Mouse (Mus musculus) megakaryocyte, embryonic 14.5 days (primary cell): Measurements from ENCODE around the gene Rgs14. TPM values are rescaled to one million over a fixed set of nuclear protein-coding genes. Genes with fewer than 3 reads are reported as not detected.

ENCODE experiments used
- H3K27me3 ChIP-seq: replicated peaks from 2 replicates; pipeline ENCODE3; 2012; ENCODE audit warnings: inconsistent platforms
- H3K36me3 ChIP-seq: replicated peaks from 2 replicates; pipeline ENCODE3; 2012; ENCODE audit warnings: low read length, inconsistent platforms, mixed read lengths
- H3K4me1 ChIP-seq: 2 replicates; pipeline ENCODE4 v1.6.1; 2012; ENCODE audit warnings: inconsistent platforms
- H3K4me3 ChIP-seq: replicated peaks from 2 replicates; pipeline ENCODE3; 2012; ENCODE audit warnings: moderate library complexity, mild to moderate bottlenecking, inconsistent platforms
- H3K9me3 ChIP-seq: 2 replicates; pipeline ENCODE4 v1.6.1; 2012; ENCODE audit warnings: inconsistent platforms
- FLI1 ChIP-seq: IDR thresholded peaks from 2 replicates; pipeline ENCODE4 v1.6.1; 2012; ENCODE audit warnings: low read length, inconsistent platforms, mixed read lengths
- GATA1 ChIP-seq: IDR thresholded peaks from 3 replicates; pipeline ENCODE4 v1.6.1; 2012; ENCODE audit warnings: mixed read lengths, low read length, inconsistent platforms, borderline replicate concordance
- polyA plus RNA-seq: library from polyadenylated mRNA; stranded (reverse); fragments of >175 nt; gene quantifications from 2 replicates; pipeline ENCODE4 v1.2.3, GENCODE M21; 2012; ENCODE audit warnings: low replicate concordance; ENCODE audit not compliant: insufficient read depth

Rgs14 gene
- polyA plus RNA-seq, 1 experiment: 8.4 TPM

- TF ChIP-seq FLI1 (no peak), GATA1 (no peak)
- H3K36me3 ChIP-seq: peaks cover 68% of the 10 kb centered on the region
Measured at GRCm38 (mm10) chr13:55344286-55344685, 25.2 kb upstream of the Rgs14 start.

GRCm38 (mm10) chr13:55346745-55347144 lies 22.8 kb upstream of the Rgs14 start:
- no peaks in the 10 kb centered on the region for H3K9me3 ChIP-seq
- peaks cover 52% of the 10 kb centered on the region for H3K4me1 ChIP-seq
- TF ChIP-seq GATA1: no peak
- TF ChIP-seq FLI1: no peak
- no peak overlapping the region for H3K4me3 ChIP-seq
- H3K36me3 ChIP-seq: peaks cover 90% of the 10 kb centered on the region
- H3K27me3 ChIP-seq: no peaks in the 10 kb centered on the region

More at GRCm38 (mm10) chr13:55344286-55344685, 25.2 kb upstream of the Rgs14 start:
- Histone ChIP-seq H3K27me3 (no peaks in the 10 kb centered on the region), H3K9me3 (no peaks in the 10 kb centered on the region), H3K4me3 (no peak overlapping the region), H3K4me1 (peaks cover 37% of the 10 kb centered on the region)

GRCm38 (mm10) chr13:55361145-55361544 lies 8.4 kb upstream of the Rgs14 start:
- peaks cover 66% of the 10 kb centered on the region for H3K4me1 ChIP-seq
- H3K4me3 ChIP-seq: peak overlapping the region; percentile 100

GRCm38 (mm10) chr13:55361974-55362452 lies 7.5 kb upstream of the Rgs14 start:
- TF ChIP-seq FLI1 (no peak), GATA1 (no peak)
- H3K4me1 ChIP-seq: peaks cover 62% of the 10 kb centered on the region
- H3K9me3 ChIP-seq: no peaks in the 10 kb centered on the region
- peaks cover 45% of the 10 kb centered on the region for H3K36me3 ChIP-seq
- H3K27me3 ChIP-seq: no peaks in the 10 kb centered on the region
- H3K4me3 ChIP-seq: peak overlapping the region; percentile 100

More at GRCm38 (mm10) chr13:55361145-55361544, 8.4 kb upstream of the Rgs14 start:
- TF ChIP-seq FLI1 (no peak), GATA1 (no peak)
- Histone ChIP-seq H3K27me3 (no peaks in the 10 kb centered on the region), H3K36me3 (peaks cover 53% of the 10 kb centered on the region), H3K9me3 (no peaks in the 10 kb centered on the region)

- Histone ChIP-seq H3K36me3 (peaks cover 40% of the 10 kb centered on the region), H3K4me1 (peaks cover 61% of the 10 kb centered on the region), H3K9me3 (no peaks in the 10 kb centered on the region), H3K4me3 (peak within 1 kb of the TSS; percentile 100), H3K27me3 (no peaks in the 10 kb centered on the region)
- TF ChIP-seq FLI1 (no peak; the same call in 1 of the 2 replicates), GATA1 (no peak)
Measured at GRCm38 (mm10) chr13:55362453-55363060, 7.0 kb upstream of the Rgs14 start, which contains the start of gene Lman2. Lman2 (minus strand) TSS chr13:55362783.

- Histone ChIP-seq H3K36me3 (peaks cover 2% of the 10 kb centered on the region), H3K9me3 (no peaks in the 10 kb centered on the region), H3K4me1 (peaks cover 69% of the 10 kb centered on the region), H3K4me3 (no peak overlapping the region), H3K27me3 (peaks cover 2% of the 10 kb centered on the region)
- TF ChIP-seq FLI1 (no peak), GATA1 (no peak)
Measured at GRCm38 (mm10) chr13:55368401-55368800, 1.1 kb upstream of the Rgs14 start.

- Histone ChIP-seq H3K27me3 (peaks cover 7% of the 10 kb centered on the region), H3K4me1 (peaks cover 73% of the 10 kb centered on the region), H3K9me3 (no peaks in the 10 kb centered on the region), H3K4me3 (peak overlapping the region; percentile 92), H3K36me3 (peaks cover 11% of the 10 kb centered on the region)
- no peak for TF ChIP-seq GATA1
Measured at GRCm38 (mm10) chr13:55370234-55370633, 702 bp downstream of the Rgs14 start.

GRCm38 (mm10) chr13:55371007-55371681 lies 1.6 kb downstream of the Rgs14 start:
- Histone ChIP-seq H3K4me3 (no peak overlapping the region), H3K9me3 (no peaks in the 10 kb centered on the region), H3K4me1 (peaks cover 71% of the 10 kb centered on the region), H3K27me3 (peaks cover 7% of the 10 kb centered on the region), H3K36me3 (peaks cover 11% of the 10 kb centered on the region)
- TF ChIP-seq GATA1: no peak
- TF ChIP-seq FLI1: no peak

GRCm38 (mm10) chr13:55371740-55372139 lies 2.2 kb downstream of the Rgs14 start:
- H3K4me1 ChIP-seq: peaks cover 71% of the 10 kb centered on the region
- H3K4me3 ChIP-seq: no peak overlapping the region
- no peaks in the 10 kb centered on the region for H3K9me3 ChIP-seq
- peaks cover 11% of the 10 kb centered on the region for H3K36me3 ChIP-seq
- peaks cover 7% of the 10 kb centered on the region for H3K27me3 ChIP-seq
- TF ChIP-seq GATA1 (no peak), FLI1 (no peak)

- TF ChIP-seq GATA1 (no peak), FLI1 (no peak)
- Histone ChIP-seq H3K4me1 (peaks cover 49% of the 10 kb centered on the region), H3K36me3 (peaks cover 31% of the 10 kb centered on the region), H3K9me3 (no peaks in the 10 kb centered on the region), H3K4me3 (no peak overlapping the region), H3K27me3 (peaks cover 7% of the 10 kb centered on the region)
Measured at GRCm38 (mm10) chr13:55374206-55374924, 4.8 kb downstream of the Rgs14 start.
